Mouse (Mus musculus): ENCODE results near the gene Hs6st3. TPM values are rescaled to one million over a fixed set of nuclear protein-coding genes. Genes with fewer than 3 reads are reported as not detected.

Gene Hs6st3
- polyA plus RNA-seq, 1 experiment = 6.6 TPM

DNA sequence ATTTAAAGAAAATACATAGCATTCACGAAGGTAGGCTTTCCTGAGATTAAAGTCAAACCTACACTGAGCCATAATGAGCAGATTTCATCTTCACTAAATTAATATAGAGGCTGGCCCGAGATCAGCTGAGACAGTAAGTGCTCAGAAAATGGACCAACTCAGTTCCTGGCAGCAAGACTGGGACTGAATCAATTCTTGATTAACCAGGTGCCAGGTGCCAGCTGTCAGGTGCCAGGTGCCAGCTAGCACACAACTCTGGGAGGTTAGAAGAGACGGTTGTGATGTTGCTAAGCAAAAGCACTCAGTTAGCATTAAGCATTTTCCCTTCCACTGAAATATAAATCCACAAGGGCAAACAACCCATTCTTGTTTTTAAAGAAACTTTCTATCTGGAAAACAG, 638.1 kb downstream of the Hs6st3 start:
- WGBS = 17% methylated on average over 3 of the region's 3 CpGs

DNA sequence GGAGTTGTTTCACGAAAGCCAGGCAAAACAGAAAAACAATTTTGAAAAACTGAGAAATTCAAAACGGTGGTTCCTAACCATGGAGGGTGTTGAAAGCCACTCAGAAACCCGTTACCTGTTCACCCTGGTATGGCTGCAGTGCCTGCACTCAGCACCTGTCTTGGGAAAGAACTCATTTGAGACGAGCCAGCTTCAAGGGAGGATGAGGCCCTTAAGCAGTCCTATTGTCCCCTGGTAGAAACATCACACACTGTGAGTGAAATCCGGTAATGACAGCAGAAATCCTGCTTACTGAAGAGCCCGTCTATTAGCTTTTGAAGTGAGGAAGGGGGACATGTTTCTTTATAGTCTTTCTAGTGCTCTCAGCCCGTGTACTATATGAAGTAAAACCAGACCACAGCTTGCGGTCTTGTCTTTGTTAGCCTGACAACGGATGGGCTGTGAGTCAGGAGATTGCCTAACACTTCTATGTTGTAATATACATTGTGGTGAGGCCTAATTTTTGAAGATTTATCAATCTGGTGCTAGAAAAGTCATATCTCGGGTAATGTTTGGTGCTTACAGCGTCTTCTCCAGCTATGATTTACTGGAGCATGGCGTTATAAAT, 641.9 kb downstream of the Hs6st3 start:
- no peak for TF ChIP-seq POLR2A (IDR thresholded peaks at IDR 0.05; ENCODE audit: borderline replicate concordance, insufficient read depth, low read length)
- no peak for TF ChIP-seq CTCF (IDR thresholded peaks at IDR 0.05; ENCODE audit: borderline replicate concordance, insufficient read depth, low read depth, low read length)
- WGBS = 91% methylated on average over 12 of the region's 12 CpGs
- H3K27ac ChIP-seq (ENCODE audit: insufficient read depth, low read length) = no peak overlapping the region

More for the DNA sequence above, 638.1 kb downstream of the Hs6st3 start:
- Histone ChIP-seq H3K27ac (ENCODE audit: insufficient read depth, low read length) (no peak overlapping the region), H3K4me1 (ENCODE audit: control insufficient read depth, insufficient read depth, low read length) (no peaks in the 10 kb centered on the region), H3K4me3 (replicated peaks; ENCODE audit: insufficient read depth, low read depth, low read length) (no peak overlapping the region), H3K27me3 (ENCODE audit: control insufficient read depth, insufficient read depth, low read length) (no peaks in the 10 kb centered on the region)
- TF ChIP-seq CTCF (IDR thresholded peaks at IDR 0.05; ENCODE audit: borderline replicate concordance, insufficient read depth, low read depth, low read length) (no peak), POLR2A (IDR thresholded peaks at IDR 0.05; ENCODE audit: borderline replicate concordance, insufficient read depth, low read length) (no peak)
- DNase-seq = peak in 1 of 2 experiments; percentile 21

DNA sequence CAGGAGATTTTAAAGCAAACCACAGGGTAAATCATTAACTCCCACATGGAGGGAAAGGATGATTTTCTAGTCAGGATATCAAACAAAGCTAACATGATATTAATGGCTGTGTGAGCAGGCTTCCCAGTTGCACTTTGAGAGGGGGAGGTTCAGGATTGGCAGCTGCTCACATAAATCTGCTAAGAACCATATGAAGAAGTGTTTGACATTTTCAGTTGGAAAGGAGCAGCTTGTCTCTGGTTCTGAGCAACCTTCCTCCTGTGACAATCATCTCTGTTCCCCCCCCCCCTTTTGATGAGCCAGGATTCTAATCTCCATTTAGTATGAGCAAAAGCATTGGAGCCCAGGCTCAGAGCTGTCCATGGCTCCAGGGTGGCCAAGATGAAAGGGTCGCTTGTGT, 643.0 kb downstream of the Hs6st3 start:
- Histone ChIP-seq H3K4me3 (replicated peaks; ENCODE audit: insufficient read depth, low read depth, low read length) (no peak overlapping the region), H3K4me1 (ENCODE audit: control insufficient read depth, insufficient read depth, low read length) (no peaks in the 10 kb centered on the region), H3K27me3 (ENCODE audit: control insufficient read depth, insufficient read depth, low read length) (no peaks in the 10 kb centered on the region), H3K27ac (ENCODE audit: insufficient read depth, low read length) (no peak overlapping the region)
- 86% methylated on average over 1 of the region's 1 CpGs for WGBS
- no peak for DNase-seq
- TF ChIP-seq POLR2A (IDR thresholded peaks at IDR 0.05; ENCODE audit: borderline replicate concordance, insufficient read depth, low read length) = no peak
- TF ChIP-seq CTCF (IDR thresholded peaks at IDR 0.05; ENCODE audit: borderline replicate concordance, insufficient read depth, low read depth, low read length) = no peak

More for the DNA sequence above, 641.9 kb downstream of the Hs6st3 start:
- Histone ChIP-seq H3K27me3 (ENCODE audit: control insufficient read depth, insufficient read depth, low read length) (no peaks in the 10 kb centered on the region), H3K4me1 (ENCODE audit: control insufficient read depth, insufficient read depth, low read length) (no peaks in the 10 kb centered on the region), H3K4me3 (replicated peaks; ENCODE audit: insufficient read depth, low read depth, low read length) (no peak overlapping the region)
- DNase-seq = no peak

DNA sequence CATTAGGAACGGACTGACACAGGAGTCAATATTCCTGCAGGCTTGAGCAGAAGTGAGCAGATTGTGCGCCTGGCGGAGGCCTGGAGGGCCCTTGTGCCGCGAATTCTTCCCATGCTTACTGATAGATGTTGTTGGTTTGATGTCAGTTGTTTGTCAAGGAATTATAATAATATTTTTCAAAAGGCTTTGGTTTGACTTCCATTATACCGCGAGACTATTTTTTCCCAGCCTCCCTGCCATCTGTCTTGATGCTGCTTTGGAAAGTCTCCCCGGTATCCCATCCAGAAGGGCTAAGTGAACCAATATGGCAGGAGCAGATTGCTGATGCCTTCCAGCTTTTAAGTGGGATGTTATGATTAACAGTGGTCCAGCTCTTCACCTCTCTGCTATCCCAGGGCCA, 651.3 kb downstream of the Hs6st3 start:
- no peak for TF ChIP-seq CTCF (IDR thresholded peaks at IDR 0.05; ENCODE audit: borderline replicate concordance, insufficient read depth, low read depth, low read length)
- no peak for TF ChIP-seq POLR2A (IDR thresholded peaks at IDR 0.05; ENCODE audit: borderline replicate concordance, insufficient read depth, low read length)
- no peaks in the 10 kb centered on the region for H3K27me3 ChIP-seq (ENCODE audit: control insufficient read depth, insufficient read depth, low read length)
- no peak overlapping the region for H3K27ac ChIP-seq (ENCODE audit: insufficient read depth, low read length)
- no peak for DNase-seq
- 71% methylated on average over 8 of the region's 8 CpGs for WGBS
- no peaks in the 10 kb centered on the region for H3K4me1 ChIP-seq (ENCODE audit: control insufficient read depth, insufficient read depth, low read length)
- H3K4me3 ChIP-seq (replicated peaks; ENCODE audit: insufficient read depth, low read depth, low read length) = no peak overlapping the region

DNA sequence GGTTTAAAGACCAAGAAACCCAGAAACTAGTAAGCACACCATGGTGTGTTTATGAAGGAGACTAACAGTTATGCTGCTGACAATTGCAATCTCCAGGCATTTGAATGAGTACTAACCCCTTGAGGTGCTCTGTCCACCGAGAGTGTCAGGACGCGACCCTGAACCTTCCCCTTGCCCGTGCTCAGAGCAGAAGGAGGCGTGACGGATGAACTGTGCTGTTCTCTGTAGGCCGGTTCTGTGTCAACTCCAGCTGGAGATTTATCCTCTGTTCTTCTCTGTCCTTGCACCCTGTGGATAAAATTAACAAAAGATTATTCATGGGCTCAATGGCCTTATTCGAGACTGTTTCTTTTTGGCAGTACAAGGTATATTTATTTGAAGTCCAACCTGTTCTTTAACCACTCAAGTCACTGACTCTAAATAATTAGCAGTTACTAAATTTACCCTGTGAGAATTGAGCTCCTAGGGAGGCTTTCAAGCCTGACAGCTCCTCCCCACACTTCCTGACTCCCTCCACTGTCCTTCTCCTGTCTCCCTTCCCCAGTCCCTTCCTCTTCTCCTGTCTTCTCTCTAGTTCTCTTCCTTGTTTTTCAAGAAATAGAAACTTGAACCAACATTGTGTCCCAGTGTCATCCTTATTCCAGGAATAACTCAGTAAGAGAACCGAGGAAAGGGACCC, 659.2 kb downstream of the Hs6st3 start:
- no peak for TF ChIP-seq CTCF (IDR thresholded peaks at IDR 0.05; ENCODE audit: borderline replicate concordance, insufficient read depth, low read depth, low read length)
- TF ChIP-seq POLR2A (IDR thresholded peaks at IDR 0.05; ENCODE audit: borderline replicate concordance, insufficient read depth, low read length) = no peak
- no peak overlapping the region for H3K4me3 ChIP-seq (replicated peaks; ENCODE audit: insufficient read depth, low read depth, low read length)
- H3K27me3 ChIP-seq (ENCODE audit: control insufficient read depth, insufficient read depth, low read length) = no peaks in the 10 kb centered on the region
- 39% methylated on average over 9 of the region's 9 CpGs for WGBS
- no peaks in the 10 kb centered on the region; the same call in 1 of the 2 replicates for H3K4me1 ChIP-seq (ENCODE audit: control insufficient read depth, insufficient read depth, low read length)
- H3K27ac ChIP-seq (ENCODE audit: insufficient read depth, low read length) = no peak overlapping the region
- no peak for DNase-seq

DNA sequence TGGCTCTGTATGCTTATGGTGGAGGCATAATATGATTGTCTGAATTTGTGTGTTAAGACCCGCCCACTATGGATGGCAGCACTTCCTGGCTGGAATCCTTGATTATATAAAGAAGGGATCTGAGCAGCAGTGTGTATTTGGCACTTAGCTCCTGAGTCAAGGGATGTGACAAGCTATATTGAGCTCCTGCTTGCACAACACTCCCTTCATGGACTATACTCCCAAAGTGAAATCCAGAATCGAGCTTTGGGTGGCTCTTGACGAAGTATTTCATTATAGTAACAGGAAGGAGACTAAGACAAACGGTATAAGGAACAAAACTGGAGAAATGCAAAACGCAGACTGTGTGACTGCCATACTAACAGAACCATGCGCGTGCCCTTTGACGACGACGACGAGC, 660.4 kb downstream of the Hs6st3 start:
- 94% methylated on average over 11 of the region's 11 CpGs for WGBS
- Histone ChIP-seq H3K27ac (ENCODE audit: insufficient read depth, low read length) (no peak overlapping the region), H3K4me1 (ENCODE audit: control insufficient read depth, insufficient read depth, low read length) (no peaks in the 10 kb centered on the region; the same call in 1 of the 2 replicates), H3K4me3 (replicated peaks; ENCODE audit: insufficient read depth, low read depth, low read length) (no peak overlapping the region), H3K27me3 (ENCODE audit: control insufficient read depth, insufficient read depth, low read length) (no peaks in the 10 kb centered on the region)
- TF ChIP-seq CTCF (IDR thresholded peaks at IDR 0.05; ENCODE audit: borderline replicate concordance, insufficient read depth, low read depth, low read length) = no peak
- TF ChIP-seq POLR2A (IDR thresholded peaks at IDR 0.05; ENCODE audit: borderline replicate concordance, insufficient read depth, low read length) = no peak
- DNase-seq = no peak

DNA sequence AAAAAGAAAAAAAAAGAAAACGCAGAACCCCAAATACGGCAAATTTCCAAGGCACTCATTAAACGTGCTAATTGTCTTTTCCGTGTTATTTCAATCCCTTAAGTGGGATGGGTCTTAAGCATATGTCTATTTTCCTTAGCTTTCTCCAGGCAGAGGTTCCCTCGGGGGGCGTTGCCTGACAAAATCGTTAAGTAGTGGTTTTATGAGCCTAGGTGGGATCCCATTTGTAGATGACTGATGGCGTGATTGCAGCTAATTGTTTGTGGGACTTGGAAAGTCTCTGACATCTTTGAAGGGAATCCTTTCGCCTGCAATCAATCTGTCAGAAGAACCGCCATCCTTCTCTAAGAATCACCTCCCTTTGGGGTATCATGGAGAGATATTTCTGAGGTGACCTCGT, 662.7 kb downstream of the Hs6st3 start:
- no peak overlapping the region for H3K4me3 ChIP-seq (replicated peaks; ENCODE audit: insufficient read depth, low read depth, low read length)
- no peaks in the 10 kb centered on the region for H3K27me3 ChIP-seq (ENCODE audit: control insufficient read depth, insufficient read depth, low read length)
- DNase-seq = no peak
- TF ChIP-seq CTCF (IDR thresholded peaks at IDR 0.05; ENCODE audit: borderline replicate concordance, insufficient read depth, low read depth, low read length) (no peak), POLR2A (IDR thresholded peaks at IDR 0.05; ENCODE audit: borderline replicate concordance, insufficient read depth, low read length) (no peak)
- no peak overlapping the region for H3K27ac ChIP-seq (ENCODE audit: insufficient read depth, low read length)
- H3K4me1 ChIP-seq (ENCODE audit: control insufficient read depth, insufficient read depth, low read length) = no peaks in the 10 kb centered on the region; the same call in 1 of the 2 replicates
- WGBS = 92% methylated on average over 11 of the region's 11 CpGs

DNA sequence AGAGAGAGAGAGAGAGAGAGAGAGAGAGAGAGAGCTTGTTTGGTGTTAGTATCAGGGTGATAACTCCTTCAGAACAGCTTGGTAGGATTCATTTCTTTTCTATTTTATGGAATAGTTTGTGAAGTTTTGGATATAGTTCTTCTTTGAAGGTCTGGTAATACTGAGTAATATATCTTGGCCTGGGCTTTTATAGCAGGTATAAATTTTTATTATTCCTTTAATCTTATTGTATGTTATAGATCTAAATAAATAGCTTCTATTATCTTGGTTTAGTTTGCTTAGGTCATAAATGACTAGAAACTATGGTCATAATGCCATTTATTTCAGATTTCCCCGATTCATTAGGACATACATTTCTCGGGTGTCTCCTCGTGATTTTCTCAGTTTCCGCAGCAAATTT, 675.8 kb downstream of the Hs6st3 start:
- Histone ChIP-seq H3K27me3 (ENCODE audit: control insufficient read depth, insufficient read depth, low read length) (no peaks in the 10 kb centered on the region), H3K4me3 (replicated peaks; ENCODE audit: insufficient read depth, low read depth, low read length) (no peak overlapping the region), H3K4me1 (ENCODE audit: control insufficient read depth, insufficient read depth, low read length) (peaks cover 6% of the 10 kb centered on the region), H3K27ac (ENCODE audit: insufficient read depth, low read length) (no peak overlapping the region)
- over 99% methylated on average over 4 of the region's 4 CpGs for WGBS
- no peak for TF ChIP-seq POLR2A (IDR thresholded peaks at IDR 0.05; ENCODE audit: borderline replicate concordance, insufficient read depth, low read length)
- TF ChIP-seq CTCF (IDR thresholded peaks at IDR 0.05; ENCODE audit: borderline replicate concordance, insufficient read depth, low read depth, low read length) = no peak
- no peak for DNase-seq
